Mouse (Mus musculus): ENCODE results near the gene Kcnrg. TPM values are rescaled to one million over a fixed set of nuclear protein-coding genes. Genes with fewer than 3 reads are reported as not detected.

Kcnrg gene
- total RNA-seq (2023), result under 1 TPM in 1 of 2 experiments, not detected in 1; 0.30 TPM

GRCm38 (mm10) chr14:61607157-61607556, at the start of gene Kcnrg:
Gene Kcnrg, plus strand, starts transcription at chr14:61607457.

GRCm38 (mm10) chr14:61597968-61598367, 9.3 kb upstream of the Kcnrg start, which contains the start of gene Trim13:
Gene Trim13, plus strand, starts transcription at chr14:61598247.

Other genes with a start within 250 kb of the Kcnrg start
- 1 to 10 TPM; 1.3 to 1.6 TPM for gene Ebpl, start 247.0 kb upstream of the Kcnrg start, total RNA-seq (2023)
- 10 to 100 TPM; 21.3 to 23.8 TPM for gene Kpna3, start 167.6 kb upstream of the Kcnrg start, total RNA-seq (2023)
- gene Spryd7, start 50.6 kb upstream of the Kcnrg start, total RNA-seq (2023), result 1 to 10 TPM; 6.0 to 7.7 TPM
- gene Trim13, start 9.2 kb upstream of the Kcnrg start, total RNA-seq (2023), result 1 to 10 TPM; 2.1 to 3.5 TPM